Mouse (Mus musculus) stomach, embryonic 14.5 days (tissue): ENCODE measurements at regions not wholly inside any gene's neighbourhood (a gene's known extent, or its start where the extent isn't known, plus 50 kb on each side); places are given as distances from the start of the nearest gene placed in this dataset.

Experiments used
- ATAC-seq: fragments of 200-750 bp; cut with Nextera tagmentation; 2 replicates; pipeline ENCODE4 v1.8.0; 2017; ENCODE audit warnings: low read depth, moderate TSS enrichment; ENCODE audit not compliant: insufficient number of reproducible peaks, insufficient read depth, low FRiP score
- H3K27ac ChIP-seq: fragments of 300-500 bp; sonication (generic); 2 replicates; pipeline ENCODE4 v1.5.1; 2014; ENCODE audit warnings: mild to moderate bottlenecking, low read length, moderate library complexity, mixed read lengths
- H3K27me3 ChIP-seq: fragments of 300-500 bp; sonication (generic); 2 replicates; pipeline ENCODE4 v1.6.1; 2014; ENCODE audit warnings: low read length, control low read depth, mixed read lengths; ENCODE audit not compliant: control insufficient read depth, insufficient read depth
- H3K36me3 ChIP-seq: fragments of 300-500 bp; sonication (generic); 2 replicates; pipeline ENCODE4 v1.6.1; 2014; ENCODE audit warnings: mild to moderate bottlenecking, control low read depth, low read length, moderate library complexity, mixed read lengths; ENCODE audit not compliant: control insufficient read depth, insufficient read depth
- H3K4me1 ChIP-seq: fragments of 300-500 bp; sonication (generic); 2 replicates; pipeline ENCODE4 v1.6.1; 2014; ENCODE audit warnings: low read length, control low read depth, mixed read lengths; ENCODE audit not compliant: control insufficient read depth, insufficient read depth
- H3K4me2 ChIP-seq: fragments of 300-500 bp; sonication (generic); replicated peaks from 2 replicates; pipeline ENCODE4 v1.6.1; 2014; ENCODE audit warnings: low read depth, low read length, control low read depth
- H3K4me3 ChIP-seq: fragments of 300-500 bp; sonication (generic); 2 replicates; pipeline ENCODE4 v1.5.1; 2014; ENCODE audit warnings: low read depth, low read length, control low read depth
- H3K9ac ChIP-seq: fragments of 300-500 bp; sonication (generic); replicated peaks from 2 replicates; pipeline ENCODE4 v1.6.1; 2014; ENCODE audit warnings: low read depth, mild to moderate bottlenecking, control low read depth, low read length, moderate library complexity, mixed read lengths
- H3K9me3 ChIP-seq: fragments of 300-500 bp; sonication (generic); 2 replicates; pipeline ENCODE4 v1.6.1; 2016; ENCODE audit warnings: low read depth, low read length, control low read depth; ENCODE audit not compliant: control insufficient read depth
- WGBS: fragments of 180-500 bp; shearing (Covaris S2); extraction: QIAGEN DNeasy Blood & Tissue Kit; methylation state at CpG from one replicate; pipeline ENCODE4 v1.1.7; 2014; 5-methylcytosine and 5-hydroxymethylcytosine counted together

- H3K27ac ChIP-seq: no peak overlapping the region
- no peak for ATAC-seq
- no peak overlapping the region for H3K9ac ChIP-seq
- WGBS: 93% methylated on average over 6 of the region's 6 CpGs
- H3K4me3 ChIP-seq: no peak overlapping the region
- H3K9me3 ChIP-seq: no peaks in the 10 kb centered on the region
- peaks cover 8% of the 10 kb centered on the region; the same call in 1 of the 2 replicates for H3K4me1 ChIP-seq
- H3K4me2 ChIP-seq: no peak overlapping the region
- H3K27me3 ChIP-seq: no peaks in the 10 kb centered on the region
- no peaks in the 10 kb centered on the region for H3K36me3 ChIP-seq
Observed at GRCm38 (mm10) chr3:130944241-130944640, 166.0 kb upstream of the Lef1 start.

GRCm38 (mm10) chr3:130942947-130943630 lies 167.2 kb upstream of the Lef1 start:
- 39% methylated on average over 8 of the region's 8 CpGs for WGBS
- no peaks in the 10 kb centered on the region for H3K36me3 ChIP-seq
- H3K4me2 ChIP-seq: peak overlapping the region; percentile 1; the same call in 1 of the 2 replicates
- H3K4me1 ChIP-seq: peaks cover 8% of the 10 kb centered on the region; the same call in 1 of the 2 replicates
- ATAC-seq: 0 out of 2 replicates have a peak, but pooled peaks have one; percentile 57
- no peaks in the 10 kb centered on the region for H3K9me3 ChIP-seq
- H3K4me3 ChIP-seq: no peak overlapping the region
- no peaks in the 10 kb centered on the region for H3K27me3 ChIP-seq
- H3K27ac ChIP-seq: peak overlapping the region; percentile 58; the same call in 1 of the 2 replicates
- H3K9ac ChIP-seq: no peak overlapping the region

GRCm38 (mm10) chr3:130940302-130940867 lies 169.9 kb upstream of the Lef1 start:
- WGBS: 67% methylated on average over 5 of the region's 5 CpGs
- no peaks in the 10 kb centered on the region for H3K27me3 ChIP-seq
- H3K4me1 ChIP-seq: peaks cover 5% of the 10 kb centered on the region; the same call in 1 of the 2 replicates
- no peaks in the 10 kb centered on the region for H3K9me3 ChIP-seq
- ATAC-seq: no peak
- H3K4me2 ChIP-seq: no peak overlapping the region
- no peak overlapping the region for H3K9ac ChIP-seq
- no peaks in the 10 kb centered on the region for H3K36me3 ChIP-seq
- H3K27ac ChIP-seq: no peak overlapping the region
- H3K4me3 ChIP-seq: no peak overlapping the region

GRCm38 (mm10) chr3:130936980-130937379 lies 173.3 kb upstream of the Lef1 start:
- H3K9ac ChIP-seq: no peak overlapping the region
- H3K27ac ChIP-seq: no peak overlapping the region
- no peak overlapping the region for H3K4me2 ChIP-seq
- no peaks in the 10 kb centered on the region for H3K9me3 ChIP-seq
- 81% methylated on average over 5 of the region's 5 CpGs for WGBS
- H3K4me3 ChIP-seq: no peak overlapping the region
- no peaks in the 10 kb centered on the region for H3K4me1 ChIP-seq
- no peaks in the 10 kb centered on the region for H3K36me3 ChIP-seq
- H3K27me3 ChIP-seq: no peaks in the 10 kb centered on the region
- ATAC-seq: no peak

GRCm38 (mm10) chr3:130936336-130936735 lies 173.9 kb upstream of the Lef1 start:
- ATAC-seq: no peak

GRCm38 (mm10) chr3:130935926-130936315 lies 174.3 kb upstream of the Lef1 start:
- Histone ChIP-seq H3K27me3 (no peaks in the 10 kb centered on the region), H3K4me1 (no peaks in the 10 kb centered on the region), H3K9me3 (no peaks in the 10 kb centered on the region), H3K27ac (no peak overlapping the region), H3K36me3 (no peaks in the 10 kb centered on the region), H3K4me3 (no peak overlapping the region), H3K4me2 (no peak overlapping the region), H3K9ac (no peak overlapping the region)
- ATAC-seq: no peak
- 66% methylated on average over 11 of the region's 11 CpGs for WGBS

More at GRCm38 (mm10) chr3:130936336-130936735, 173.9 kb upstream of the Lef1 start:
- no peak overlapping the region for H3K27ac ChIP-seq
- H3K4me3 ChIP-seq: no peak overlapping the region
- H3K4me2 ChIP-seq: no peak overlapping the region
- H3K4me1 ChIP-seq: no peaks in the 10 kb centered on the region
- H3K9me3 ChIP-seq: no peaks in the 10 kb centered on the region
- no peak overlapping the region for H3K9ac ChIP-seq
- H3K27me3 ChIP-seq: no peaks in the 10 kb centered on the region
- 47% methylated on average over 7 of the region's 7 CpGs for WGBS
- H3K36me3 ChIP-seq: no peaks in the 10 kb centered on the region

- 49% methylated on average over 8 of the region's 8 CpGs for WGBS
- Histone ChIP-seq H3K27me3 (no peaks in the 10 kb centered on the region), H3K9ac (no peak overlapping the region), H3K4me2 (no peak overlapping the region), H3K27ac (no peak overlapping the region), H3K4me1 (no peaks in the 10 kb centered on the region), H3K4me3 (no peak overlapping the region), H3K9me3 (no peaks in the 10 kb centered on the region), H3K36me3 (no peaks in the 10 kb centered on the region)
- ATAC-seq: no peak
Observed at GRCm38 (mm10) chr3:130935302-130935925, 174.9 kb upstream of the Lef1 start.

- Histone ChIP-seq H3K9ac (no peak overlapping the region), H3K27ac (no peak overlapping the region), H3K9me3 (no peaks in the 10 kb centered on the region), H3K4me3 (no peak overlapping the region), H3K4me1 (no peaks in the 10 kb centered on the region), H3K36me3 (no peaks in the 10 kb centered on the region), H3K4me2 (no peak overlapping the region), H3K27me3 (no peaks in the 10 kb centered on the region)
- 63% methylated on average over 6 of the region's 6 CpGs for WGBS
- no peak for ATAC-seq
Observed at GRCm38 (mm10) chr3:130932723-130933122, 177.5 kb upstream of the Lef1 start.
